21 mouse cellular contexts compared by ENCODE assay signal in genomic region chr13:117827628-117828027, GRCm38 (mm10).
"Had no signal": no experiment of that assay in that cellular context is flagged by ENCODE, and none has a peak within 500 bp of the region (broad histone marks: within the 10 kb centered on the region; RNA-seq: fewer than 3 reads in every experiment).

No protein-coding gene starts in this region.

- H3K9me3 ChIP-seq: limb, embryonic 15.5 days; lung, embryonic 15.5 days; megakaryocyte, embryonic 14.5 days; midbrain, embryonic 12.5 days; midbrain, embryonic 15.5 days; neural tube, embryonic 13.5 days; stomach, embryonic 15.5 days had no signal

- H3K4me2 ChIP-seq: limb, embryonic 15.5 days; liver, embryonic 11.5 days; lung, embryonic 15.5 days; midbrain, embryonic 12.5 days; midbrain, embryonic 15.5 days; neural tube, embryonic 13.5 days; stomach, embryonic 15.5 days had no signal

- H3K36me3 ChIP-seq: limb, embryonic 15.5 days; lung, embryonic 15.5 days; midbrain, embryonic 12.5 days; midbrain, embryonic 15.5 days; neural tube, embryonic 13.5 days; stomach, embryonic 15.5 days had no signal

- H3K27ac ChIP-seq: limb, embryonic 15.5 days; liver, embryonic 14.5 days; lung, embryonic 15.5 days; midbrain, embryonic 12.5 days; midbrain, embryonic 15.5 days; neural tube, embryonic 13.5 days; stomach, embryonic 15.5 days had no signal

- H3K27me3 ChIP-seq: limb, embryonic 15.5 days; lung, embryonic 15.5 days; megakaryocyte, embryonic 14.5 days; midbrain, embryonic 12.5 days; midbrain, embryonic 15.5 days; neural tube, embryonic 13.5 days; stomach, embryonic 15.5 days had no signal

- ATAC-seq: intestine, embryonic 16.5 days; liver, postnatal 0 days; midbrain, embryonic 15.5 days had no signal

- H3K4me1 ChIP-seq: limb, embryonic 15.5 days; lung, embryonic 15.5 days; megakaryocyte, embryonic 14.5 days; midbrain, embryonic 12.5 days; midbrain, embryonic 15.5 days; neural tube, embryonic 13.5 days; stomach, embryonic 15.5 days had no signal

- H3K9ac ChIP-seq: limb, embryonic 15.5 days; liver, embryonic 14.5 days; liver, postnatal 0 days; lung, embryonic 15.5 days; midbrain, embryonic 12.5 days; midbrain, embryonic 15.5 days; neural tube, embryonic 13.5 days; stomach, embryonic 15.5 days had no signal

- H3K4me3 ChIP-seq: limb, embryonic 15.5 days; lung, embryonic 15.5 days; megakaryocyte, embryonic 14.5 days; midbrain, embryonic 12.5 days; midbrain, embryonic 15.5 days; myocyte; neural tube, embryonic 13.5 days; stomach, embryonic 15.5 days had no signal

- DNase-seq: kidney, adult 18-20 months; kidney, adult 9 months; kidney, postnatal 14 days; kidney, postnatal 4 days; left cerebral cortex, postnatal 4 days; liver, postnatal 0 days; retina, postnatal 1 day; right cerebral cortex, postnatal 25 days; spleen, adult 18-20 months; thymus, postnatal 36 days had no signal
